Mouse (Mus musculus): ENCODE data around the gene Tcp11l1. TPM values are rescaled to one million over a fixed set of nuclear protein-coding genes. Genes with fewer than 3 reads are reported as not detected.
A peak's percentile ranks its signal among the peaks of the same experiment; 100 is the strongest.

The Tcp11l1 gene
- polyA plus RNA-seq, 1 experiment: 1.9 TPM

DNA sequence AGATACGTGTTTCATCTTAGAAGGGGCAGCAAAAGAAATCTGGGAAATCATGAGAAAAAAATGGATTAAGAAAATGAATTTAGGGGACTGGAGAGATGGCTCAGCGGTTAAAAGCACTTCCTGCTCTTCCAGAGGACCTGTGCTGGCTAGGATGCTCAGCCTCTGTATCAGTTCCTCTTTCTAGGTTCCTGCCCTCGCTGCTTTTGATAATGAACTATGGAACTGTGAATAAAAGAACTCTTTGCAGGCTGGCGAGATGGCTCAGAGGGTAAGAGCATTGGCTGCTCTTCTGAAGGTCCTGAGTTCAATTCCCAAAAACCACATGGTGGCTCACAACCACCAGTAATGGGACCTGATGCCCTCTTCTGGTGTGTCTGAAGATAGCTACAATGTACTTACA, 21.2 kb downstream of the Tcp11l1 start:
- Histone ChIP-seq H3K36me3 (ENCODE audit: control insufficient read depth, insufficient read depth, low read length) (no peaks in the 10 kb centered on the region), H3K4me1 (ENCODE audit: control insufficient read depth, insufficient read depth, insufficient read length, low read length) (no peaks in the 10 kb centered on the region), H3K27me3 (ENCODE audit: control insufficient read depth, insufficient read depth, low read length) (no peaks in the 10 kb centered on the region), H3K4me3 (ENCODE audit: low read depth, low read length) (no peak overlapping the region), H3K27ac (ENCODE audit: insufficient read depth, low read depth, low read length) (no peak overlapping the region)
- TF ChIP-seq POLR2A (IDR thresholded peaks at IDR 0.05; ENCODE audit: low read depth, low read length): no peak
- no peak for TF ChIP-seq CTCF (IDR thresholded peaks at IDR 0.05; ENCODE audit: extremely low read depth, insufficient read length, insufficient replicate concordance, low read depth, low read length)
- 67% methylated on average over 4 of the region's 4 CpGs for WGBS

DNA sequence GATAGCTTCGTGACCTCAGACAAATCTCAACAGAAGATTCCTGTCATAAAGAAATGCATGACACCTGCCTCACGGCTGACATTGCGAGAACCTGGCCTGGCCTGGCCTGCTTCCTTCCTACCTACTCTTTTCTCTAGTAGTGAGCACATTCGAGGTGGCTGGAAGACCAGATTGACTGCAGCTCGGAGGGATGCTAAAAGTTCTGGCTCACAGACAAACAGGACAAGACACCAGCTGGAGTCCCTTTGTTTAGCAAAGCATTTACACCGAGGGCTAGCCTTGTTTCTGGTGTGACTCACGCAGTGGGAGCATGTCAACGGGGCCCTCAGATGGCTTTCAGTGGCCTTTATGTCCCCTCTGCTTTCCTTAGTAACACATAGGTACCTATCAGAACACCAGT, 23.2 kb downstream of the Tcp11l1 start:
- Histone ChIP-seq H3K27me3 (ENCODE audit: control insufficient read depth, insufficient read depth, low read length) (no peaks in the 10 kb centered on the region), H3K27ac (ENCODE audit: insufficient read depth, low read depth, low read length) (no peak overlapping the region), H3K36me3 (ENCODE audit: control insufficient read depth, insufficient read depth, low read length) (no peaks in the 10 kb centered on the region), H3K4me1 (ENCODE audit: control insufficient read depth, insufficient read depth, insufficient read length, low read length) (no peaks in the 10 kb centered on the region), H3K4me3 (ENCODE audit: low read depth, low read length) (no peak overlapping the region)
- 70% methylated on average over 8 of the region's 8 CpGs for WGBS
- no peak for TF ChIP-seq POLR2A (IDR thresholded peaks at IDR 0.05; ENCODE audit: low read depth, low read length)
- TF ChIP-seq CTCF (IDR thresholded peaks at IDR 0.05; ENCODE audit: extremely low read depth, insufficient read length, insufficient replicate concordance, low read depth, low read length): no peak

DNA sequence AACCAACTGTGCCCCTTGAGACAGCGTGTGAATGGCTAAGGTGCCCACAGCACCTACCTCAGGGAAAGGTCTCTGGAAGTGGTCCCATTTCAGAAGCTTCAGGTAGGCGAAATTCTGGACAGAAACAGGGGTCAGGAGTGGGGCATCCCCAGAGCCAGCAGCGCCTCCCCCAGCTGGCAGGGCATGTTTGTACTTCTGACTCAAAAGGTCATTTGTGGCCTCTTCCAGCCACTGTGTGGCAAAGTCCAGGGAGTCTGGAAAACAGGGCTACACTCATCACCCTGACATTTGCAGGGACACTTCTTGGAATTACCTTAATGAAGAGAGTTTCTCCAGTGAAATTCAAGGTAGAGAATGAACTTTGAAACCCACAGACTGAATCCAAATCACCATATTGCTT, 23.6 kb downstream of the Tcp11l1 start:
- Histone ChIP-seq H3K27ac (ENCODE audit: insufficient read depth, low read depth, low read length) (no peak overlapping the region), H3K4me1 (ENCODE audit: control insufficient read depth, insufficient read depth, insufficient read length, low read length) (no peaks in the 10 kb centered on the region), H3K27me3 (ENCODE audit: control insufficient read depth, insufficient read depth, low read length) (no peaks in the 10 kb centered on the region), H3K36me3 (ENCODE audit: control insufficient read depth, insufficient read depth, low read length) (no peaks in the 10 kb centered on the region), H3K4me3 (ENCODE audit: low read depth, low read length) (no peak overlapping the region)
- 70% methylated on average over 3 of the region's 3 CpGs for WGBS
- no peak for TF ChIP-seq CTCF (IDR thresholded peaks at IDR 0.05; ENCODE audit: extremely low read depth, insufficient read length, insufficient replicate concordance, low read depth, low read length)
- no peak for TF ChIP-seq POLR2A (IDR thresholded peaks at IDR 0.05; ENCODE audit: low read depth, low read length)

DNA sequence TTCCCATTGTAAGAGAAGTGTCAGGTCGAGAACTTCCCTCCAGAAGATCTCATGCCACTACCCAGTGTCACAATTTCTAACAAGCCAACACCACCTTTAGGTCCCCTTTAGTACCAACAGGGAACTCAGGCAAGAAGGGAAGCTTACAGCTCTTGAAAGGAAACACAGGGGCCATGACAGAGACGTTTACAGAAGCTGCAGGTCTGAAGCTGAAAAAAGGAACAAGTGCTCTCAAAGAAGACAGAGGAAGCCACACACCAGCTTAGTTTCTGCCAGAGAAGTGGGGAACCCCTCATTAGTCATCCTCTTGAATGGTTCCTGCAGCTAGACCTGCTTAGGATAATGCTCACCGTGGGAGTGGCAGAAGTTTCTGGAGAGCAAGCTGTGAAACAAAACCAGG, 24.7 kb downstream of the Tcp11l1 start:
- Histone ChIP-seq H3K27ac (ENCODE audit: insufficient read depth, low read depth, low read length) (no peak overlapping the region), H3K36me3 (ENCODE audit: control insufficient read depth, insufficient read depth, low read length) (no peaks in the 10 kb centered on the region), H3K27me3 (ENCODE audit: control insufficient read depth, insufficient read depth, low read length) (no peaks in the 10 kb centered on the region), H3K4me1 (ENCODE audit: control insufficient read depth, insufficient read depth, insufficient read length, low read length) (no peaks in the 10 kb centered on the region), H3K4me3 (ENCODE audit: low read depth, low read length) (no peak overlapping the region)
- WGBS: 68% methylated on average over 3 of the region's 3 CpGs
- TF ChIP-seq CTCF (IDR thresholded peaks at IDR 0.05; ENCODE audit: extremely low read depth, insufficient read length, insufficient replicate concordance, low read depth, low read length): no peak
- TF ChIP-seq POLR2A (IDR thresholded peaks at IDR 0.05; ENCODE audit: low read depth, low read length): no peak

DNA sequence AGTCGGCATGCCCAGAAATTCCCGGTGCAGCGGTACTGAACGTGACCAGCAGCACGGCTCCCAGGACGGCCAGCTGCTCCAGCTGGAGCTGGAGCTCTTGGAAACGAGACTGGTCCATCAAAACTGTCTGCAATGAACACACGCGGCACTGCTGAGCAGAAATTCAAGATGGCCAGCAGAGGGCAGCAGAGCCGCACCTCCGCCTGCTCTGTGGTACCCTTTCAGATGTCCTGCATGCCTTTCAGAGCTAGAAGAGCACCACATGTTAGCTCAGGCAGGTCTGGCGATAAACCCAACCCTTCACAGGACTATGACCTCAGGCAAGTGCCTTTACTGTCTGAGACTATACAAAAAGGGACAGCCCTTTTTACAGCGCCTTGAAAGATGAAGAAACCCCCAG, 26.6 kb downstream of the Tcp11l1 start:
- Histone ChIP-seq H3K36me3 (ENCODE audit: control insufficient read depth, insufficient read depth, low read length) (no peaks in the 10 kb centered on the region; the same call in 1 of the 2 replicates), H3K4me1 (ENCODE audit: control insufficient read depth, insufficient read depth, insufficient read length, low read length) (no peaks in the 10 kb centered on the region), H3K27me3 (ENCODE audit: control insufficient read depth, insufficient read depth, low read length) (no peaks in the 10 kb centered on the region), H3K27ac (ENCODE audit: insufficient read depth, low read depth, low read length) (no peak overlapping the region), H3K4me3 (ENCODE audit: low read depth, low read length) (no peak overlapping the region)
- WGBS: 7% methylated on average over 13 of the region's 13 CpGs
- TF ChIP-seq CTCF (IDR thresholded peaks at IDR 0.05; ENCODE audit: extremely low read depth, insufficient read length, insufficient replicate concordance, low read depth, low read length) (peak; percentile 97), POLR2A (IDR thresholded peaks at IDR 0.05; ENCODE audit: low read depth, low read length) (no peak)

DNA sequence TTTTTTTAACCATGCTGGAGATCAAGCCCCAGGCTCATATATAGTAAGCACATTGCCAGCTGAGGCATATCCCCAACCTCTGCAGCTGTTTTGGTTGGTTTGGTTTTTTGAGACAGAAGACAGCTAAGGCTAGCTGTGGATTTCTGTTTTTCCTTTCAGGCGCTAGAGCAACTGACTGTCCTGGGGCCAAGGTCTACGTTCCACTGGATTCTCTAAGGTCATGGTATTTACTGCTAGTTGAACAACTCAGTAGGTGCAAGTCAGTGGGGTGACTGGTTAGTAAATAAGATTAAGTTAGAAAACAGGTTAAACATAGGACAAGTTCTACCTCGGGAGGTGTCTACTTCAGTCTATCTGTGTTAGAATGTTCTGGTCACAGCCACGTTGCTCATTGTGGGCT, 27.2 kb downstream of the Tcp11l1 start:
- H3K36me3 ChIP-seq (ENCODE audit: control insufficient read depth, insufficient read depth, low read length): no peaks in the 10 kb centered on the region; the same call in 1 of the 2 replicates
- no peak overlapping the region for H3K4me3 ChIP-seq (ENCODE audit: low read depth, low read length)
- no peaks in the 10 kb centered on the region for H3K27me3 ChIP-seq (ENCODE audit: control insufficient read depth, insufficient read depth, low read length)
- H3K27ac ChIP-seq (ENCODE audit: insufficient read depth, low read depth, low read length): no peak overlapping the region
- WGBS: 84% methylated on average over 4 of the region's 4 CpGs
- no peak for TF ChIP-seq CTCF (IDR thresholded peaks at IDR 0.05; ENCODE audit: extremely low read depth, insufficient read length, insufficient replicate concordance, low read depth, low read length)
- no peak for TF ChIP-seq POLR2A (IDR thresholded peaks at IDR 0.05; ENCODE audit: low read depth, low read length)
- no peaks in the 10 kb centered on the region for H3K4me1 ChIP-seq (ENCODE audit: control insufficient read depth, insufficient read depth, insufficient read length, low read length)

DNA sequence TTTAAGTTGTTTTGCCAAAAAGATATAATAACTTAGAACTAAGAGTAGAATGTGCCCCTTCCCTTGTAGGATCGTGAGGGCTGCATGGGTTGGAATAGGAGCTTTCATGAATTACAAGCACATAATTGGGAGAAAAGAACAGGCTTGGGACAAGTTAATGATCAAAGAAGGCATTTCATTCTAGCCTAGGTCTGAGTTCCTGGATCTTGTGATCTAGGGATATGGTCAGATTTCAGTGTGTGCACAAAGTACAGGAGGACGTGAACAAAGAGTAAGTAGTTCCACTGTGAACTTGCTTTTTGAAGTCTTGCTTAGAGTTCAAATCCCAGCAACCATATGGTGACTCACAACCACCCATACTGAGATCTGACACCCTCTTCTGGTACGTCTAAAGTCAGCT, 34.6 kb downstream of the Tcp11l1 start:
- Histone ChIP-seq H3K27me3 (ENCODE audit: control insufficient read depth, insufficient read depth, low read length) (no peaks in the 10 kb centered on the region), H3K4me1 (ENCODE audit: control insufficient read depth, insufficient read depth, insufficient read length, low read length) (no peaks in the 10 kb centered on the region), H3K27ac (ENCODE audit: insufficient read depth, low read depth, low read length) (no peak overlapping the region), H3K4me3 (ENCODE audit: low read depth, low read length) (no peak overlapping the region), H3K36me3 (ENCODE audit: control insufficient read depth, insufficient read depth, low read length) (peaks cover 2% of the 10 kb centered on the region; the same call in 1 of the 2 replicates)
- WGBS: 72% methylated on average over 3 of the region's 3 CpGs
- TF ChIP-seq CTCF (IDR thresholded peaks at IDR 0.05; ENCODE audit: extremely low read depth, insufficient read length, insufficient replicate concordance, low read depth, low read length): no peak
- no peak for TF ChIP-seq POLR2A (IDR thresholded peaks at IDR 0.05; ENCODE audit: low read depth, low read length)

DNA sequence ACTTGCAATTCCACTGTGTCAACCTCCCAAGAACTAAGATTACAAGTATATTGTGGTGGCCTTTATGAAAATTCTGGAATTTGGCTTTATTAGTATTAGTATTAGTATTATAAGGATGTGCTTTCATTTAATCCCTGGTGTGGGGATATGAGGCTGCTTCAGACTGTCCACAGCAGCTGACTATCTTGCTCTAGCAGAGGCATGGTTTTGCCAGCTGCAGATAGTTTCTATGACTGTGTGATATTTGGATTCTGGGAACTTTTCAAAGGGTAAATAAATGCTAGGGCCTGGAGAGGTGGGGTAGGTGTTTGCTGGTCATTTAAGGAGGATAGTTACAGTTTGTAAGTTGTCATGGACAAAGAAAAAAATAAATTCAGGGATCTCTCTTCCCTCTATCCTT, 40.2 kb downstream of the Tcp11l1 start:
- H3K4me1 ChIP-seq (ENCODE audit: control insufficient read depth, insufficient read depth, insufficient read length, low read length): no peaks in the 10 kb centered on the region

More for the DNA sequence above, 40.2 kb downstream of the Tcp11l1 start:
- Histone ChIP-seq H3K36me3 (ENCODE audit: control insufficient read depth, insufficient read depth, low read length) (no peaks in the 10 kb centered on the region), H3K4me3 (ENCODE audit: low read depth, low read length) (no peak overlapping the region), H3K27ac (ENCODE audit: insufficient read depth, low read depth, low read length) (no peak overlapping the region), H3K27me3 (ENCODE audit: control insufficient read depth, insufficient read depth, low read length) (no peaks in the 10 kb centered on the region)
- TF ChIP-seq POLR2A (IDR thresholded peaks at IDR 0.05; ENCODE audit: low read depth, low read length) (no peak), CTCF (IDR thresholded peaks at IDR 0.05; ENCODE audit: extremely low read depth, insufficient read length, insufficient replicate concordance, low read depth, low read length) (no peak)

All from small intestine, adult 2 months (tissue).